Mouse (Mus musculus) CH12.LX (cell line): ENCODE measurements around the gene Bdh1.

Experiments used
- CHD2 ChIP-seq: IDR thresholded peaks from 2 replicates; pipeline ENCODE4 v1.6.1; 2011; ENCODE audit warnings: low read length, improper control_type of control experiment
- CTCF ChIP-seq, 2 experiments: IDR thresholded peaks in 1 of 2; conservative IDR thresholded peaks in 1 of 2; 2 replicates each; pipeline ENCODE4 v1.5.1; 2011 to 2012; ENCODE audit warnings: low read depth in 2 of 2, low read length in 2 of 2, improper control_type of control experiment in 1 of 2, inconsistent platforms in 1 of 2, mild to moderate bottlenecking in 1 of 2, moderate library complexity in 1 of 2
- E2F4 ChIP-seq: IDR thresholded peaks from 2 replicates; pipeline ENCODE4 v1.6.1; 2011; ENCODE audit warnings: low read depth, low read length, improper control_type of control experiment; ENCODE audit not compliant: insufficient replicate concordance
- ETS1 ChIP-seq: conservative IDR thresholded peaks from 2 replicates; pipeline ENCODE4 v1.6.1; 2012; ENCODE audit warnings: low read depth, mild to moderate bottlenecking, inconsistent platforms, low read length, improper control_type of control experiment, moderate library complexity
- HCFC1 ChIP-seq: IDR thresholded peaks from 2 replicates; pipeline ENCODE4 v1.6.1; 2012; ENCODE audit warnings: low read depth, mild to moderate bottlenecking, inconsistent platforms, low read length, improper control_type of control experiment
- KAT2A ChIP-seq: IDR thresholded peaks from 2 replicates; pipeline ENCODE4 v1.6.1; 2012; ENCODE audit warnings: low read length, improper control_type of control experiment, inconsistent platforms; ENCODE audit not compliant: insufficient replicate concordance
- MXI1 ChIP-seq: IDR thresholded peaks from 2 replicates; pipeline ENCODE4 v1.6.1; 2011; ENCODE audit warnings: mild to moderate bottlenecking, low read depth, low read length, improper control_type of control experiment
- NELFE ChIP-seq: IDR thresholded peaks from 2 replicates; pipeline ENCODE4 v1.6.1; 2011; ENCODE audit warnings: low read depth, low read length, improper control_type of control experiment
- POLR2A ChIP-seq: IDR thresholded peaks from 2 replicates; pipeline ENCODE4 v1.6.1; 2011; ENCODE audit warnings: low read depth, mild to moderate bottlenecking, improper control_type of control experiment, low read length
- SIN3A ChIP-seq: IDR thresholded peaks from 2 replicates; pipeline ENCODE4 v1.6.1; 2012; ENCODE audit warnings: low read length, improper control_type of control experiment, inconsistent platforms
- SMC3 ChIP-seq: IDR thresholded peaks from 2 replicates; pipeline ENCODE4 v1.6.1; 2011; ENCODE audit warnings: low read depth, low read length, improper control_type of control experiment
- TCF12 ChIP-seq: IDR thresholded peaks from 2 replicates; pipeline ENCODE4 v1.6.1; 2014; ENCODE audit warnings: low read depth, mild to moderate bottlenecking, inconsistent platforms, low read length, improper control_type of control experiment

GRCm38 (mm10) chr16:31473226-31473625, 51.1 kb downstream of the Bdh1 start:
- TF ChIP-seq SIN3A, result no peak
- TF ChIP-seq KAT2A, result no peak
- TF ChIP-seq POLR2A, result no peak
- no peak for TF ChIP-seq HCFC1
- no peak for TF ChIP-seq CHD2
- TF ChIP-seq TCF12, result no peak
- TF ChIP-seq SMC3, result no peak
- TF ChIP-seq CTCF (conservative IDR thresholded peaks at IDR 0.05 in 1 of 2, IDR thresholded peaks at IDR 0.05 in 1 of 2; ENCODE audit: low read depth in 2 of 2, low read length in 2 of 2), result no peak
- no peak for TF ChIP-seq NELFE
- TF ChIP-seq MXI1, result no peak
- no peak for TF ChIP-seq E2F4
- TF ChIP-seq ETS1, result no peak
